Mouse (Mus musculus) heart, embryonic 15.5 days (tissue): ENCODE results near the gene Zfp451. TPM values are rescaled to one million over a fixed set of nuclear protein-coding genes. Genes with fewer than 3 reads are reported as not detected.
A peak's percentile ranks its signal among the peaks of the same experiment; 100 is the strongest.

ENCODE experiments used
- ATAC-seq: fragments of 200-750 bp; cut with Nextera tagmentation; replicated peaks from 2 replicates; pipeline ENCODE4 v1.8.0; 2017; ENCODE audit warnings: low read depth, moderate TSS enrichment; ENCODE audit not compliant: insufficient number of reproducible peaks, insufficient read depth, low FRiP score
- H3K27ac ChIP-seq: fragments of 300-500 bp; sonication (generic); 2 replicates; pipeline ENCODE4 v1.5.1; 2015; ENCODE audit warnings: mild to moderate bottlenecking, inconsistent platforms
- H3K27me3 ChIP-seq: fragments of 300-500 bp; sonication (generic); 2 replicates; pipeline ENCODE4 v1.6.1; 2015; ENCODE audit warnings: inconsistent platforms
- H3K36me3 ChIP-seq: fragments of 300-500 bp; sonication (generic); 2 replicates; pipeline ENCODE4 v1.6.1; 2015; ENCODE audit warnings: mild to moderate bottlenecking, inconsistent platforms
- H3K4me1 ChIP-seq: fragments of 300-500 bp; sonication (generic); replicated peaks from 2 replicates; pipeline ENCODE4 v1.6.1; 2015; ENCODE audit warnings: inconsistent platforms
- H3K4me2 ChIP-seq: fragments of 300-500 bp; sonication (generic); 2 replicates; pipeline ENCODE4 v1.6.1; 2015; ENCODE audit warnings: inconsistent platforms, mild to moderate bottlenecking, moderate library complexity
- H3K4me3 ChIP-seq: fragments of 300-500 bp; sonication (generic); 2 replicates; pipeline ENCODE4 v1.5.1; 2015; ENCODE audit warnings: mild to moderate bottlenecking, inconsistent platforms
- H3K9ac ChIP-seq: fragments of 300-500 bp; sonication (generic); 2 replicates; pipeline ENCODE4 v1.6.1; 2015; ENCODE audit warnings: mild to moderate bottlenecking, inconsistent platforms
- H3K9me3 ChIP-seq: fragments of 300-500 bp; sonication (generic); replicated peaks from 2 replicates; pipeline ENCODE4 v1.6.1; 2016; ENCODE audit warnings: inconsistent platforms
- WGBS: fragments of 180-500 bp; shearing (Covaris S2); methylation state at CpG from one replicate; pipeline ENCODE4 v1.1.7; 2015; ENCODE audit warnings: mixed read lengths; 5-methylcytosine and 5-hydroxymethylcytosine counted together
- polyA plus RNA-seq: library from polyadenylated mRNA; unstranded; fragments of >200 nt; fragmentation: Nextera tagmentation; extraction: Ambion mirVana; gene quantifications from 2 replicates; pipeline ENCODE4 v1.2.1, GENCODE M21; 2015

Gene Zfp451
- polyA plus RNA-seq, 1 experiment from 2014 or later, result 11.8 TPM

DNA sequence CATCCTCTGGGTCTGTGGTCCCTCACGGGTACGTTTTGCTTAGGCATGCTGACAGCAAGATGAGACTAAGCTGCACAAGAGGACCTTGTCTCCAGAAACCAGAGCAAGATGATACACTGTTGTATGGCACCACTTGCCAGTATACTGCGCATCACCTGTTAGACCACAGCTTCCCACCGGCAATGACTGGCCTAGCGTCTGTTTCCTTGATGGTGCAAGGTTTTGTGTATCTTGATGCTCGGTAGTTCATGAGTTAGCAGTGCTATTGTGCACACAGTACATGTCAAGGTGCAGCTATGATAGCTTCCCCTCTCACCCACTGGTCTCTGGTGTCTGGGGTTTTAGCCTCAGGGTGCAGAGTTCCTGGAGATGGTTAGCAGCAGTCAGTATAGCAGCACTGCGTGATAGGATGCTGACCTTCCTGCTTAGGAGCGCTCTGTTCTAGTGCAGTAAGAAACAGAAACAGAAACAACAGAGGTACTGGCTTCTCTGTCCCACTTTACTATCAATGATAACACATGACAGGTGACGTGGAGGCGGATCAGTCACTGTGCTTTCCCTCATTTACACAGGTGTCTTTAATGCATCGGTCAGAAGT is 75.6 kb downstream of the Zfp451 start:
- peaks cover 25% of the 10 kb centered on the region for H3K36me3 ChIP-seq
- no peak overlapping the region for H3K4me2 ChIP-seq
- WGBS, result 81% methylated on average over 11 of the region's 11 CpGs
- no peak overlapping the region for H3K9ac ChIP-seq
- no peak overlapping the region for H3K27ac ChIP-seq
- H3K4me1 ChIP-seq, result no peaks in the 10 kb centered on the region
- no peaks in the 10 kb centered on the region for H3K27me3 ChIP-seq
- no peak overlapping the region for H3K4me3 ChIP-seq
- no peaks in the 10 kb centered on the region for H3K9me3 ChIP-seq
- no peak for ATAC-seq

DNA sequence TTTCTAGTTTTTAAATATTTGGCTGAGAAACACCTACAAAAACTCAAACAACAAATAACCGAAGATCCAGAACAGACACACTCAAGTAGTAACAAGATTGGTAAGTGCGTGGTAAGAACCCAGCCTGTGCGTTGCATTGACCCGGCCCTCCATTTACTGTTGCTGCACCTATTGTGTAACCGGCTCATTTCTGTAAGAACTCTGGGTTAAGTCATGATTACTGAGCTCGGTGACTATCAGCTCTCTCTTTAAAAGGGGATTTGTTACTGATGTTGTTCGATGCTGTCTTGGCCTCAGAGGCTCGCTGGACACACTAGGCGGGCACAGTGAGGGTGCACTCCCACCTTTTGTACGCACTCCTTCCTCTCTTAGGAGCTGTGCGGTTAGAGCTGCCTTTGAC is 76.1 kb downstream of the Zfp451 start:
- Histone ChIP-seq H3K36me3 (peaks cover 25% of the 10 kb centered on the region), H3K27ac (no peak overlapping the region), H3K4me1 (no peaks in the 10 kb centered on the region), H3K4me3 (no peak overlapping the region), H3K27me3 (no peaks in the 10 kb centered on the region), H3K9me3 (no peaks in the 10 kb centered on the region), H3K9ac (no peak overlapping the region), H3K4me2 (no peak overlapping the region)
- ATAC-seq, result no peak
- 93% methylated on average over 11 of the region's 11 CpGs for WGBS

DNA sequence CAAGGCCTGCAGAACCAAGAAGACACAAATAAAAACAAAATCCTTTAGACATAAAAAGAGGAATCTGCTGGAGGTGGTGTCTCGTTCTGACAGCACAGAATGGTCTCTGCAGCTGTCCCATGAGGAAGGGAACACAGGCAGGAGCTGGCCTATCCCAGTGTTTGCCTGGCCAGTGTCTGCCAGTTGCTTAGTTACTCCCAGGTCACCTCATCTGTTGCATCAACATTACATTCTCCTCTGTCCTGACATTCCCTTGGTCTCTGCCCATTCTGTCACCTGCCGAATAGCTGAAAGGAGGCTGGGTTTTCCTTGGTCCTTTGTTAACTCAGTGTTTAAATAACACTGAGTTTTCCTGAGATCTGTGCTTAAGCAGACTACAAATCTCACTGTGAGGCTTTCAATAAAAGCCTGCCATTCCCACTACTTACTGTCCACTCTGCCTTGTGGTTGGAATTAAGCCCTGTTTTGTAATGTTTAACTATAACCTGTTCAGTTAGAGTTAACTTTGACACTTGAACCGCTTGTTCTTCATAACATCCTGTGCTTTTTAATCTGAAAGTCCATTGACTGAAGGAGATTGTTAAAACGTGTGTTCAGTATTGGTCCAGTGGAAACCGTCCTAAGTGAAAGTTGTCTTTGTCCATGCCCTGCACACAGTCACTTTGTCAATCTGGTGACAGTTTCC is 80.3 kb downstream of the Zfp451 start:
- Histone ChIP-seq H3K4me1 (no peaks in the 10 kb centered on the region), H3K4me2 (no peak overlapping the region), H3K27ac (no peak overlapping the region), H3K9me3 (no peaks in the 10 kb centered on the region), H3K4me3 (no peak overlapping the region), H3K9ac (no peak overlapping the region), H3K27me3 (no peaks in the 10 kb centered on the region), H3K36me3 (peaks cover 12% of the 10 kb centered on the region)
- ATAC-seq, result no peak
- 74% methylated on average over 5 of the region's 5 CpGs for WGBS

- no peak for ATAC-seq
- no peaks in the 10 kb centered on the region for H3K9me3 ChIP-seq
- no peak overlapping the region for H3K27ac ChIP-seq
- no peak overlapping the region for H3K4me2 ChIP-seq
- no peak overlapping the region for H3K9ac ChIP-seq
- H3K4me3 ChIP-seq, result no peak overlapping the region
- H3K27me3 ChIP-seq, result no peaks in the 10 kb centered on the region
- WGBS, result 85% methylated on average over 9 of the region's 9 CpGs
- H3K4me1 ChIP-seq, result no peaks in the 10 kb centered on the region
- H3K36me3 ChIP-seq, result peaks cover 15% of the 10 kb centered on the region
These were observed 81.4 kb downstream of the Zfp451 start for GRCm38 (mm10) chr1:33733044-33733443.

- no peaks in the 10 kb centered on the region for H3K27me3 ChIP-seq
- 88% methylated on average over 5 of the region's 5 CpGs for WGBS
- H3K9ac ChIP-seq, result no peak overlapping the region
- H3K27ac ChIP-seq, result no peak overlapping the region
- H3K4me3 ChIP-seq, result no peak overlapping the region
- no peak for ATAC-seq
- H3K4me1 ChIP-seq, result peaks cover 4% of the 10 kb centered on the region
- no peak overlapping the region for H3K4me2 ChIP-seq
- H3K36me3 ChIP-seq, result peaks cover 48% of the 10 kb centered on the region
- no peaks in the 10 kb centered on the region for H3K9me3 ChIP-seq
These were observed 89.3 kb downstream of the Zfp451 start for GRCm38 (mm10) chr1:33725086-33725485.

DNA sequence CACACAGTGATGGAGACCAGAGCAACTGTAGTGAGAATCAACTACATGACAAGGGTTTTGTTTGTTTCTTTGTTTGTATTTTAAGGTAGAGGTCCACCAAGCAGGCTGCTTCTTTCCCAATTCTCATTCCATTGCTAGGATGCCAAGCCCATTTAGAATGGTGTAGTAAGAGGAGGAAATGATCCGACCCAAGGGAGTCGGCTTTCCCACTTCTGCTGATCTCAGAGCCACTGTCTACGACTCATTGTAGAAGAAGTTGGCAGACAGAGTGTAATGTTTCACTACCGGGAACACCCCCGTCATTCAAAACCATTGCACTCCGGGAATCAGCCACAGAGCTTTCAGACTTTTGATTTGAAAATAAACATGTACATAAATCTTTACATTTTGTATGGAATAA is 89.9 kb downstream of the Zfp451 start:
- Histone ChIP-seq H3K4me2 (no peak overlapping the region), H3K4me1 (peaks cover 4% of the 10 kb centered on the region), H3K9me3 (no peaks in the 10 kb centered on the region), H3K36me3 (peaks cover 48% of the 10 kb centered on the region), H3K4me3 (no peak overlapping the region), H3K9ac (no peak overlapping the region), H3K27me3 (no peaks in the 10 kb centered on the region), H3K27ac (no peak overlapping the region)
- no peak for ATAC-seq
- WGBS, result 82% methylated on average over 6 of the region's 6 CpGs

DNA sequence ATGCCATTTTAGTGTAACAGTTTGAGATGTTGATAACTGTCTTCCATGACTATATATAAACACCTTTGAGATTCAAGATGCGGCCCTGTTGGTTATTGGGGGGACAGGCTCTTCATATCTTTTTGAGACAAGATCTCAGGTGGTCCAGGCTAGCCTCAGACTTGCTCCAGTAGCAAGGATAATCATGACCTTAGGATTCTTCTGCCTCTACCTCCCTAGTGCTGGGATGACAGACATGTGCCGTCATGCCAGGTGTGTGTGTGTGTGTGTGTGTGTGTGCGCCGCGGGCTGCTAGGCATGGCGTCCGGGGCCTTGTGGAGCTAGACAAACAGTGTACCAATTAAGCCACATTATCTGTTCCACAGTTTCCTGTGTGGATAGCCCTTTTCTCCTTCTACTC is 93.4 kb downstream of the Zfp451 start:
- no peak for ATAC-seq
- Histone ChIP-seq H3K9me3 (no peaks in the 10 kb centered on the region), H3K4me1 (peaks cover 4% of the 10 kb centered on the region), H3K9ac (no peak overlapping the region), H3K4me3 (no peak overlapping the region), H3K27ac (no peak overlapping the region), H3K36me3 (peaks cover 33% of the 10 kb centered on the region), H3K27me3 (no peaks in the 10 kb centered on the region), H3K4me2 (peak overlapping the region; percentile 88)
- WGBS, result 76% methylated on average over 7 of the region's 7 CpGs

DNA sequence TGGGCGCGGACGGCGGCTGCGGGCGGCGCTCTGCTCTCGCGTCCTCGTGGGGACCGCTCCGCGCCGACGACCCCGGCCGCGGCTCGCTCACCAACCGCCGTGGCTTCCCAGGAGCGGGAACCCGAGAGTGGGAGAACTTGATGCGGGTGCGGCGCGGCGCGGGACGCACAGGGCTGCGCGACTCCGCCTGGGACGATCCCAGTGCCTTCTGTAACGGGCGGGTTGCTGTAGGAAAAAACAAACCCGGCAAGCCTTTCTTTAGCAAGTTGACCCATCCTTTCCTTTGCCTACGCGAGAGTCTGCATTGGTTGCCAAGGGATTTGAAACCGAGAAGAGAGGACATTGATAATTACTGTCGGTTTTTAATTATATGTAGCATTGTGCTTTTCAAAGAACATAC is 94.2 kb downstream of the Zfp451 start:
- H3K4me2 ChIP-seq, result peak overlapping the region; percentile 88
- H3K9me3 ChIP-seq, result no peaks in the 10 kb centered on the region
- peaks cover 27% of the 10 kb centered on the region for H3K36me3 ChIP-seq
- WGBS, result under 1% methylated on average over 39 of the region's 41 CpGs
- H3K27me3 ChIP-seq, result no peaks in the 10 kb centered on the region
- peak; percentile 19; the same call in 1 of the 2 replicates for ATAC-seq
- peak overlapping the region; percentile 85 for H3K27ac ChIP-seq
- H3K4me3 ChIP-seq, result peak overlapping the region; percentile 92
- peak overlapping the region; percentile 89 for H3K9ac ChIP-seq
- H3K4me1 ChIP-seq, result peaks cover 4% of the 10 kb centered on the region

GRCm38 (mm10) chr1:33719733-33720225 is 94.6 kb downstream of the Zfp451 start, which contains the start of gene Rab23:
TSS of gene Rab23 (plus strand) at chr1:33719887.
- H3K27ac ChIP-seq, result peak within 1 kb of the TSS; percentile 85
- H3K4me1 ChIP-seq, result peaks cover 4% of the 10 kb centered on the region
- ATAC-seq, result peak; percentile 88
- H3K9ac ChIP-seq, result peak within 1 kb of the TSS; percentile 89
- H3K4me2 ChIP-seq, result peak within 1 kb of the TSS; percentile 88
- H3K4me3 ChIP-seq, result peak within 1 kb of the TSS; percentile 92
- peaks cover 23% of the 10 kb centered on the region for H3K36me3 ChIP-seq
- H3K9me3 ChIP-seq, result no peaks in the 10 kb centered on the region
- H3K27me3 ChIP-seq, result no peaks in the 10 kb centered on the region
- WGBS, result under 1% methylated on average over 54 of the region's 54 CpGs

DNA sequence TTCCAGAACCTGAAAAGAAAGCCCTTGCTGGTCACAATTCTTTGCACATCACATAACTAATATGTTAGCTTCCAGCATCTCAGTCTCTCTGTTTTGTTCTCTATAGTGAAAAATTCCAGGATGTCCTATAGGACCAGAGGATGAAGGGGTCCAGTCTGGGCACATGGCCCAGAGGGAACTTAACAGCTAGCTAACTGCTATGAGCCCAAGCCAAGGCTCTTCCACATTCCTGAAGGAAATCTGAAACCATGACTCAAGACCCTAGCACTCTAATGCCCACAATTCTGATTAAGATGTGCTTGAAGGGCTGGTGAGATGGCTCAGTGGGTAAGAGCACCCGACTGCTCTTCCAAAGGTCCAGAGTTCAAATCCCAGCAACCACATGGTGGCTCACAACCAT is 96.8 kb downstream of the Zfp451 start:
- ATAC-seq, result no peak
- Histone ChIP-seq H3K27me3 (no peaks in the 10 kb centered on the region), H3K27ac (no peak overlapping the region), H3K4me1 (peaks cover 4% of the 10 kb centered on the region), H3K4me3 (no peak overlapping the region), H3K9me3 (no peaks in the 10 kb centered on the region), H3K36me3 (0 out of 2 replicates have a peak, but pooled peaks cover 7% of the 10 kb centered on the region), H3K9ac (no peak overlapping the region), H3K4me2 (no peak overlapping the region)
- 85% methylated on average over 1 of the region's 1 CpGs for WGBS

DNA sequence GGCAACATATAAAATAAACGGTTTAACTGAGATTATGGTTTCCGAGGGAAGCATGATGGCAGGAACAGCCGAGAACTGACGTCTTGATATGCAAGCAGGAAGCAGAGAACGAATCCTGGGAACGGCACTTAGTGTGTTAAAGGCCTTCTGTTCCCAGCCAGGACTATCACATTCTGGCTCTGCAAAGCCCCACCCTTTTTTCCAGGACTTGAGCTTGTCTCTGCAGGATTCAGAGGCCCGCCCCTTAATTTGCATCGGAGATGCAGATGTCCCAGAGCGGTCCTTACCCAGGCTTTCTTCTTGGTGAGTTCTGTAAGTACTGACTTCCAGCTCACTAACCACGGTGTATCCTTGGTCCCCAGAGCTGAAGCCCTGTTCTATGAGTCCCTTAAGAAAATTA is 99.6 kb downstream of the Zfp451 start:
- H3K4me3 ChIP-seq, result no peak overlapping the region
- no peak for ATAC-seq
- H3K27ac ChIP-seq, result no peak overlapping the region
- no peaks in the 10 kb centered on the region for H3K27me3 ChIP-seq
- no peaks in the 10 kb centered on the region for H3K4me1 ChIP-seq
- WGBS, result 6% methylated on average over 10 of the region's 10 CpGs
- H3K4me2 ChIP-seq, result peak overlapping the region; percentile 33; the same call in 1 of the 2 replicates
- no peaks in the 10 kb centered on the region for H3K36me3 ChIP-seq
- no peaks in the 10 kb centered on the region for H3K9me3 ChIP-seq
- no peak overlapping the region for H3K9ac ChIP-seq

DNA sequence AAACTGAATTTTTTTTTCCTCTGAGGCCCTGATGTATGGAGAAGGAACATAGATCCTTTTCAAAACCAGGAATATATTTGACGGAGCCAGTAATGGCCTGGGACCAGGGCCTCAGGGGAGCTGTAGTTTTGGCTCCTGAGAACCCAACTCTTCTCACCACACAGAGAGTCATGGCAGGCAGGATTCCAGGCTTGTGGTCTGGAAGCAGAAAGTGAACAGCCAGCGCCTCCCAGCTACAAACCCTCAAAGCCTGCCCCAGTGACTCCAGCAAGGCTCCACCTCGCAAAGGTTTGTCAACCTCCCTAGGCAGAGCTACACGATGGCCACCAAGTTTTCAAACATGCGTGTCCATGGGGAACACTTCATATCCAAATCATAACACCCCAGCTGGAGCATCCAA is 102.4 kb downstream of the Zfp451 start:
- 82% methylated on average over 5 of the region's 5 CpGs for WGBS
- no peak for ATAC-seq
- no peak overlapping the region for H3K27ac ChIP-seq
- H3K4me2 ChIP-seq, result no peak overlapping the region
- H3K36me3 ChIP-seq, result no peaks in the 10 kb centered on the region
- H3K27me3 ChIP-seq, result no peaks in the 10 kb centered on the region
- no peak overlapping the region for H3K9ac ChIP-seq
- H3K4me3 ChIP-seq, result no peak overlapping the region
- no peaks in the 10 kb centered on the region for H3K4me1 ChIP-seq
- no peaks in the 10 kb centered on the region for H3K9me3 ChIP-seq
